Mouse (Mus musculus): Measurements from ENCODE around the gene Rcn3. TPM values are rescaled to one million over a fixed set of nuclear protein-coding genes. Genes with fewer than 3 reads are reported as not detected.

Gene Rcn3
- polyA plus RNA-seq, 1 experiment = 0.91 TPM

DNA sequence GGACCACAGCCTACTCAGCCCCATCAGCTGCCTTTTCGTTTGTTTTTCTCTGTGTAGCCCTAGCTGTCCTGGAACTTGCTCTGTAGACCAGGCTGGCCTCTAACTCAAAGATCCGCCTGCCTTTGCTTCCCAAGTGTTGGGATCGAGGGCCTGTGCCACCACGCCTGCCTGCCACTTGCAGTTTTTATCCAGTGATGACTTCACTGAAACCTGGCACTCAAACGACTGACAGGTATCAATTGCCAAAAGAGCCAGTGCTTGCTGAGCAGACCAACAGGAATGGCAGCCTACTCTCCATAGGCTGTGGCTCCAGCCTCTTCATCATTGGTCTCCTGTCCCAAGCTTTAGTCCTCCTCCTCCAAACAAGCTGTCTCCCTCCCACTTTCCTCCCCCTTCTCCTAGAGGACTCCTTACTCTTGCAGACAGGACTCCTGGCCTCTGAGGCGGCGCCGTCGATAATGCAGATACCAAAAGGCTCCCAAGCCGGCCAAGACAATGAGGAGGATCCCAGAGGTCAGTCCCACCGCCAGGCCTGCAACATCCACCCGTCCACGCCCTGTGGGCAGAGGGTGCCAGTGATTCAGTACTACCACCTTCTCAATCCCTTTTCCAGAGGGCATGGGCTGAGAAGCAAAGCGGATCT lies 35.6 kb downstream of the Rcn3 start:
- peaks cover 49% of the 10 kb centered on the region for H3K4me1 ChIP-seq (ENCODE audit: control insufficient read depth)
- H3K4me3 ChIP-seq (replicated peaks) = no peak overlapping the region
- H3K27me3 ChIP-seq (ENCODE audit: control insufficient read depth) = no peaks in the 10 kb centered on the region
- TF ChIP-seq TAL1 (IDR thresholded peaks at IDR 0.05; ENCODE audit: low read length) (no peak), GATA1 (IDR thresholded peaks at IDR 0.05; ENCODE audit: low read length) (no peak)
- no peaks in the 10 kb centered on the region for H3K36me3 ChIP-seq (ENCODE audit: control insufficient read depth)
- H3K9me3 ChIP-seq (ENCODE audit: control insufficient read depth, low read length) = no peaks in the 10 kb centered on the region

DNA sequence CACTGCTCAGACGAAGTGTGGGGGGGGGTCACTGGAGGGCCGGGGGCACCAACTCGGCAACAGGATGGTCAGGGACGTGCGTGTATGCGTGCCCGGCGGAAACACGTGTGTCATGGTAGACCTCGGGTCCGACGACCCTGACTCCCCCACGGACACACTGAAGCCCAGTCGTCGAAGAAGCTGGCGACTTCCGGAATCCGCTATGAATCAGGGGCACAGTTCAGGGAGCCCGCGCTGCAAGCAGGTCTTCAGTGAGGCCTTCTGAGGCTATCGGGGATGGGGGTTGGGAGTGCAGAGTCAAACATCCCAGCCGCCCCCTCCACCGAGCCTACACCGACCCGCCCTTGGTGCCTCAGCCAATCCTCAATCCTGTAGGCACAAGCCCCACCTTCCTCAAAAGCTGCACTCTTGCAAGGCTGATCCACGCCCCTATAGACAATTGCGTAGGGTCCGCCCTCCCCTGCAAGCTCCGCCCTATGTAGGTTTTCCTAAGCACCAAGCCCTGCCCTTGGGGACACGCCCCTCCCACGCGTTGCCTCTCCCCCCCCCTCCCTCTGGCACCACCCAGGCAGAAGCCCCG lies 38.0 kb downstream of the Rcn3 start:
- Histone ChIP-seq H3K9me3 (ENCODE audit: control insufficient read depth, low read length) (no peaks in the 10 kb centered on the region), H3K36me3 (ENCODE audit: control insufficient read depth) (peaks cover 14% of the 10 kb centered on the region), H3K4me1 (ENCODE audit: control insufficient read depth) (peaks cover 42% of the 10 kb centered on the region), H3K4me3 (replicated peaks) (peak overlapping the region; percentile 74), H3K27me3 (ENCODE audit: control insufficient read depth) (no peaks in the 10 kb centered on the region)
- TF ChIP-seq TAL1 (IDR thresholded peaks at IDR 0.05; ENCODE audit: low read length) = no peak
- no peak for TF ChIP-seq GATA1 (IDR thresholded peaks at IDR 0.05; ENCODE audit: low read length)

DNA sequence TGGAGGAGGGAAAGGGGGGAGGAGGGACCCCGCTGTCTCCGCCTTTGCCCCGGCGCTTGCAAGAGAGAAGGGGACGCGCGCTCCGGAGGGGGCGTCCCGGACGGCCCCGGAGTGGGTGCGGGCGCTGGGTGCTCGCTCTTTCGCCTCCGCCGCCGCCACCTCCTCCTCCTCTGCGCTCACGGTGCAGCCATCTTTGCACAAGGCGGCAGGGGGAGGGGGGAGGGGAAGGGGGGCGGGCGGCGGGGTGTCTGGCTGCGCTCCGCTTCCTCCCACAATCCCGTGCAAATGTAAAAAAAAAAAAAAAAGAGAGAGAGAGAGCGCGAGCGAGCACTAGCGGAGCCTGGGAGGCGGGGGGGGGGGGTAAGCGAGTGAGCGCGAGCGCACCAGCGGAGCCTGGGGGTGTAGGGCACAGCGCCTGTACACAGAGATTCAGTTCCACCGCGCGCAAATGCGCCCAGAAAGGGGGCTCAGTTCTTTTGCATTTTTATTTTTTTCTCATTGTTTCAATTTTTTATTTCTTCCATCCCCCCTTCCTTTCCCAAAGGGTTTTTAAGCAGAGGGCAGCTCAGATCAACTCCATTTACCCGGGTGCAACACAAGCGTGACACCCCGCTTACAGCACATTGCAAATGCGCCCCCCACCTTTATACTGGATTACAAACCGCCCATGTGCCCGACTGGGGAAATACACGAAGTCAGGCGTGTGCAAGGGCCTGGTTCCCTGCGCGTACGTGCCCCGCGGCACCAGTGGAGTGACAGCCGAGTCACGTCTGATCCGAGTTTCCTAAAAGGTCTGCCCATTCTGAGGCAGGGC lies 38.7 kb downstream of the Rcn3 start:
- Histone ChIP-seq H3K27me3 (ENCODE audit: control insufficient read depth) (no peaks in the 10 kb centered on the region), H3K4me1 (ENCODE audit: control insufficient read depth) (peaks cover 42% of the 10 kb centered on the region), H3K9me3 (ENCODE audit: control insufficient read depth, low read length) (no peaks in the 10 kb centered on the region), H3K4me3 (replicated peaks) (peak overlapping the region; percentile 74), H3K36me3 (ENCODE audit: control insufficient read depth) (peaks cover 20% of the 10 kb centered on the region)
- TF ChIP-seq TAL1 (IDR thresholded peaks at IDR 0.05; ENCODE audit: low read length) (no peak), GATA1 (IDR thresholded peaks at IDR 0.05; ENCODE audit: low read length) (no peak)

DNA sequence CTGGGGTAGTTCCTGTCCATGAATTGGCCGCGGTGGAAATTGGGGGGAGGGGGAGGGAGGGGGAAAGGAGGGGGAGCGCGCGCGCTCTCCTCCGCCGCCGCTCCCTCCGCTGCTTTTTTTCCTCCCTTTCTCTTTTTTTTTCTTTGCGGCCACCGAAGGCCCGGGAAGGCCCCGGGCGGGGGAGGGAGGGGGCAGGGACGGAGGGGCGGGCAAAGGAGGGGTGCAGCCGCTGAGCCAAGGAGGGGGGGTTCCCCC lies 39.2 kb downstream of the Rcn3 start, which contains the start of gene Prr12:
Gene Prr12, minus strand, starts transcription at position 20 of the 255 bp plus-strand sequence.
- Histone ChIP-seq H3K4me1 (ENCODE audit: control insufficient read depth) (peaks cover 42% of the 10 kb centered on the region), H3K4me3 (replicated peaks) (peak within 1 kb of the TSS; percentile 74), H3K27me3 (ENCODE audit: control insufficient read depth) (no peaks in the 10 kb centered on the region), H3K36me3 (ENCODE audit: control insufficient read depth) (peaks cover 26% of the 10 kb centered on the region), H3K9me3 (ENCODE audit: control insufficient read depth, low read length) (no peaks in the 10 kb centered on the region)
- no peak for TF ChIP-seq GATA1 (IDR thresholded peaks at IDR 0.05; ENCODE audit: low read length)
- TF ChIP-seq TAL1 (IDR thresholded peaks at IDR 0.05; ENCODE audit: low read length) = no peak

DNA sequence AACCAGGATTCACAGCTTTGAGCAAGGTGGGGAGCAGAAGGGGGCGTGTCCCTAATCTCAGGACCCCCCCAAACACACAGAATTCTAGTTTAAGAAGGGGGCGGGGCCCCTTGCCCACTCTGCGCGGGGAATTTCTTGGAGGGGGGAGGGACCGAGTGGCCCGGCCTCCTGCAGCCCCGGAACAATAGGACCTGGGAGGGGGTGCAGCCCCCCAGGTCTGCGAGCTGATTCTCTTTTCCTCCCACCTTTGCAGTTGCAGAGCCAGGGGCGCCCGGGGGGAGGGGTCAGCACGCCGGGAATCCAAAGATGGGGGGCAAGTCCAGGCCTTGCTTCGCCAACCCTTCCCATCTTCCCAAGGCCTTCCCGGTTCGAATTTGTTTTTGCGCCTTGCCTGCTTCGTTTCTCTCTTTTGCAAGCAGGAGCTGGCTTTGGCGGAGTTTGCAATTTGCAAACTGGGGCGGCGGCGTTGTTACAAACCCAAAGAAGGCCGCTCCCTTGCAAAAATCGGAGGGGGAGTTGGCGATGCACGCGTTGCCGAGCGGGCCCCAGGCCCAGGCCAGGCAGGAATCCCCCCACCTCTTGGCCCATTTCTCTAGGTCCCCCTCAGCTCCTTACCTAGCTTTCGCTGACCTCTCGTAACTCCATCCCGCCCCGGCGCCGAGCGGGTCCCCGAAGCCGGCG lies 39.7 kb downstream of the Rcn3 start:
- H3K4me1 ChIP-seq (ENCODE audit: control insufficient read depth) = peaks cover 42% of the 10 kb centered on the region
- TF ChIP-seq GATA1 (IDR thresholded peaks at IDR 0.05; ENCODE audit: low read length) (no peak), TAL1 (IDR thresholded peaks at IDR 0.05; ENCODE audit: low read length) (no peak)

DNA sequence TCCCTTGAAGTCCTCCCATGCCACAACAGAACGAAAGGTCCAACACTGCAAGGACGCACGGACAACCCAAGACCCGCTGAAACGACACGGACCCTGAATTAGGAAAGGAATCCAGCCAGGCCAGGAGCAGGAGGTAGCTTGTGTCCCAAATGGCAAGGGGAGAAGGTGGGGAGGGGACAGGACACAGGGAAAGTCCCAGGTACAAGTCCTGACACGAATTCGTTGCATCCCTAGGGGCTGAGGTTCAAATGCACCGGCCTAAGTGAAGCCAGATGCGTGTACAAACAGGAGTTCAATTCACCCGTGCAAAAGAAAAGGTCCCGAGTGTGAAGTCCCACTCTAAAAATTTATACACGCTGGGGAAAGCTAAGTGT lies 40.4 kb downstream of the Rcn3 start:
- H3K27me3 ChIP-seq (ENCODE audit: control insufficient read depth) = no peaks in the 10 kb centered on the region
- peaks cover 38% of the 10 kb centered on the region for H3K36me3 ChIP-seq (ENCODE audit: control insufficient read depth)
- no peaks in the 10 kb centered on the region for H3K9me3 ChIP-seq (ENCODE audit: control insufficient read depth, low read length)
- peaks cover 40% of the 10 kb centered on the region for H3K4me1 ChIP-seq (ENCODE audit: control insufficient read depth)
- TF ChIP-seq GATA1 (IDR thresholded peaks at IDR 0.05; ENCODE audit: low read length) (no peak), TAL1 (IDR thresholded peaks at IDR 0.05; ENCODE audit: low read length) (no peak)
- H3K4me3 ChIP-seq (replicated peaks) = peak overlapping the region; percentile 74

More for the DNA sequence above, 39.7 kb downstream of the Rcn3 start:
- Histone ChIP-seq H3K9me3 (ENCODE audit: control insufficient read depth, low read length) (no peaks in the 10 kb centered on the region), H3K36me3 (ENCODE audit: control insufficient read depth) (peaks cover 30% of the 10 kb centered on the region), H3K27me3 (ENCODE audit: control insufficient read depth) (no peaks in the 10 kb centered on the region), H3K4me3 (replicated peaks) (peak overlapping the region; percentile 74)

DNA sequence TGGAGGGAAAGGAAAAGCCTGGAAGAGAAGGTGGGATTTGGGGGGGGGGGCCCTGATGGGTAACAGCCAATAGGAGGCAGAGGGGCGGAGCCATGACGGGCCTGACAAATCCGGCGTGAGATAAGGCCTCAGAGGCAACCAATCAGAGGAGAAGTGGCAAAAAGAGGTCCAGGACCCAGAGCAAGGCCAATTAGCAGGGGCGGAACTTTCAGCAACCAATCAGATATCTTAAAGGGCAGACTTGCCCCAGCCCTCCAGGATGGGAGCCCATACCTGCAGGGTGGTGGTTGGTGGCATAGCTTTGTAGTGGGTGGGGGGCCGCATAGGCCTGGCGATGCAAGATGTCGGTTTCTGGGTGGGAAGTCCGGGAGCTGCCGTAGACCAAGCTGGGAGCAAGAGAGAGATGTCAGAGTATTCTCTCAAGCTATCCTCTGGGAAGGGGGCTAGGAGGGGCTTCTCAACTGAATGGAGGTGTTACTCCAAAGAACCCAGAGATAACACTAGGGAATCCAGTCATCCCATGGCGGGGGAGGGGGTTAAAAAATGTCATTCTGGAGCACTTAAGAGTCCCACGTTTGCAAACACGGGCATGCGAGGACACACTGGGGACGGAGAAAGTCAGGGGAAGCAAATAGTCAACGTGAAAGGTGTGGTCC lies 40.9 kb downstream of the Rcn3 start:
- Histone ChIP-seq H3K27me3 (ENCODE audit: control insufficient read depth) (no peaks in the 10 kb centered on the region), H3K4me1 (ENCODE audit: control insufficient read depth) (peaks cover 38% of the 10 kb centered on the region), H3K9me3 (ENCODE audit: control insufficient read depth, low read length) (no peaks in the 10 kb centered on the region), H3K4me3 (replicated peaks) (peak overlapping the region; percentile 74), H3K36me3 (ENCODE audit: control insufficient read depth) (peaks cover 43% of the 10 kb centered on the region)
- TF ChIP-seq GATA1 (IDR thresholded peaks at IDR 0.05; ENCODE audit: low read length) (no peak), TAL1 (IDR thresholded peaks at IDR 0.05; ENCODE audit: low read length) (no peak)

DNA sequence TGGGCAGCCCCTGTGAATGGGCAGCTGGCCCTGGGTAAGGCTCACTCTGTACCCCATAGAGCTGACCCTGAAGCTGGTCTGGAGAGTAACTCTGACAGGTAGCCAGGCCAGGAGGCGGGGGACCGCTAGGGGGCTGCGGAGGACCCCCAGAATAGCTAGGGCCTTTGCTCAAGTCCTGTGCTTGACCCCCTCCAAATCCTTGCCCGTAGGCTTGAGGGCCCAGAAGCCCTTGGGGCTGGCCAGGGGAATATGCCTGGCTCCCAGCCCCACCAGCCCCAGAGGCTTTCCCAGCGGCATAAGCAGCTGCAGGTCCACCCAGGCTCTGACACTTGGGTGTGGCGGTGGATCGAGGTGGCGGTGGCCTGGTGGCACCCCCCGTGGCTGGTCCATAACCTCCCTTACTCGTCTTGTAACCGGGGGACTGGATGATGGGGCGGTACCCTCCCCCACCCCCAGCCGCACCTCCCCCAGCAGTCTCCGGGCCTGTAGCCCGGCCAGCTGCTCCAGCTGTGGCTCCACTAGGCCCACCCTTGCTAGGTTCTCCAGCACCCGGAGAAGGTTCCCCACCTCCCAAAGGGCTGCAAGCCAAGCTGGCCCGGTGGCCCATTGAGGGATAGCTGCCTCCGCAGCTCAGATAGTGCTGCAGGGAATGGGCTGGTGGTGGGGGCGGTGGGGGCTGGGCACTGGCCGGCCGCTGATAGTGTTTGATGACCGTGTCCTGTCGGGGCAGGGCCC lies 42.9 kb downstream of the Rcn3 start:
- H3K9me3 ChIP-seq (ENCODE audit: control insufficient read depth, low read length) = no peaks in the 10 kb centered on the region
- peaks cover 31% of the 10 kb centered on the region for H3K4me1 ChIP-seq (ENCODE audit: control insufficient read depth)
- H3K36me3 ChIP-seq (ENCODE audit: control insufficient read depth) = peaks cover 57% of the 10 kb centered on the region
- TF ChIP-seq GATA1 (IDR thresholded peaks at IDR 0.05; ENCODE audit: low read length) = no peak
- no peak for TF ChIP-seq TAL1 (IDR thresholded peaks at IDR 0.05; ENCODE audit: low read length)
- no peaks in the 10 kb centered on the region for H3K27me3 ChIP-seq (ENCODE audit: control insufficient read depth)
- no peak overlapping the region for H3K4me3 ChIP-seq (replicated peaks)

Data from erythroblast, embryonic 14.5 days (primary cell).